Mouse (Mus musculus) E14TG2a.4 (cell line): ENCODE data around the gene Sec24b.

ENCODE experiments used
- CTCF ChIP-seq: conservative IDR thresholded peaks from 2 replicates; pipeline ENCODE4 v1.5.1; 2014; ENCODE audit warnings: low read length
- NANOG ChIP-seq: IDR thresholded peaks from 2 replicates; pipeline ENCODE4 v1.6.1; 2014; ENCODE audit warnings: borderline replicate concordance, low read length, mixed read lengths
- POU5F1 ChIP-seq: IDR thresholded peaks from 2 replicates; pipeline ENCODE4 v1.6.1; 2014; ENCODE audit warnings: low read length, borderline replicate concordance

GRCm38 (mm10) chr3:129962533-129962932 is 98.8 kb downstream of the Sec24b start:
- TF ChIP-seq CTCF (no peak), POU5F1 (no peak), NANOG (no peak)
